Mouse (Mus musculus): Measurements from ENCODE around the gene Ghrhr. TPM values are rescaled to one million over a fixed set of nuclear protein-coding genes. Genes with fewer than 3 reads are reported as not detected.

The Ghrhr gene
- total and polyA plus RNA-seq, 3 experiments, result not detected

GRCm38 (mm10) chr6:55328179-55328578 is 47.9 kb upstream of the Ghrhr start:
- no peaks in the 10 kb centered on the region for H3K27me3 ChIP-seq (ENCODE audit: control insufficient read depth in 1 of 2, insufficient read depth in 2 of 2, low read length in 2 of 2)

GRCm38 (mm10) chr6:55331315-55331714 is 44.8 kb upstream of the Ghrhr start:
- TF ChIP-seq ZMIZ1 (IDR thresholded peaks at IDR 0.05; ENCODE audit: low read depth, low read length) (no peak), RAD21 (IDR thresholded peaks at IDR 0.05; ENCODE audit: low read depth, low read length) (no peak), NELFE (IDR thresholded peaks at IDR 0.05; ENCODE audit: low read depth, low read length) (no peak), NRF1 (IDR thresholded peaks at IDR 0.05; ENCODE audit: insufficient read depth, low read depth, low read length, poor library complexity, severe bottlenecking) (no peak), BHLHE40 (IDR thresholded peaks at IDR 0.05; ENCODE audit: borderline replicate concordance, low read depth, low read length) (no peak), ETS1 (IDR thresholded peaks at IDR 0.05; ENCODE audit: low read depth, low read length) (no peak)
- Histone ChIP-seq H3K27ac (ENCODE audit: control insufficient read depth, low read depth, low read length) (no peak overlapping the region), H3K36me3 (ENCODE audit: control insufficient read depth in 1 of 2, insufficient read depth in 2 of 2, low read length in 2 of 2) (no peaks in the 10 kb centered on the region; a peak in 1 of 4 replicates), H3K27me3 (ENCODE audit: control insufficient read depth in 1 of 2, insufficient read depth in 2 of 2, low read length in 2 of 2) (no peaks in the 10 kb centered on the region), H3K4me1 (ENCODE audit: control insufficient read depth in 1 of 2, insufficient read depth in 2 of 2, low read length in 2 of 2) (peaks cover 0 to 26% of the 10 kb centered on the region in 2 experiments; a peak in 2 of 4 replicates), H3K9me3 (replicated peaks; ENCODE audit: insufficient read depth, low read length) (no peaks in the 10 kb centered on the region), H3K9ac (ENCODE audit: control insufficient read depth, low read depth, low read length, poor library complexity, severe bottlenecking) (no peak overlapping the region), H3K79me2 (ENCODE audit: control insufficient read depth, insufficient read depth, low read length, poor library complexity) (no peaks in the 10 kb centered on the region), H3K4me3 (ENCODE audit: control insufficient read depth in 1 of 2, insufficient read depth in 1 of 2, low read depth in 2 of 2, low read length in 2 of 2) (no peak overlapping the region)
- DNase-seq (ENCODE audit: low read depth, low spot score), result no peak

More at GRCm38 (mm10) chr6:55328179-55328578, 47.9 kb upstream of the Ghrhr start:
- H3K9ac ChIP-seq (ENCODE audit: control insufficient read depth, low read depth, low read length, poor library complexity, severe bottlenecking), result no peak overlapping the region
- peaks cover 2 to 44% of the 10 kb centered on the region in 2 experiments for H3K4me1 ChIP-seq (ENCODE audit: control insufficient read depth in 1 of 2, insufficient read depth in 2 of 2, low read length in 2 of 2)
- DNase-seq (ENCODE audit: low read depth, low spot score), result no peak
- peaks cover 0 to 13% of the 10 kb centered on the region in 2 experiments; a peak in 2 of 4 replicates for H3K36me3 ChIP-seq (ENCODE audit: control insufficient read depth in 1 of 2, insufficient read depth in 2 of 2, low read length in 2 of 2)
- H3K4me3 ChIP-seq (ENCODE audit: control insufficient read depth in 1 of 2, insufficient read depth in 1 of 2, low read depth in 2 of 2, low read length in 2 of 2), result no peak overlapping the region
- no peaks in the 10 kb centered on the region for H3K9me3 ChIP-seq (replicated peaks; ENCODE audit: insufficient read depth, low read length)
- H3K79me2 ChIP-seq (ENCODE audit: control insufficient read depth, insufficient read depth, low read length, poor library complexity), result no peaks in the 10 kb centered on the region
- H3K27ac ChIP-seq (ENCODE audit: control insufficient read depth, low read depth, low read length), result no peak overlapping the region
- TF ChIP-seq RCOR1 (IDR thresholded peaks at IDR 0.05; ENCODE audit: low read depth, low read length) (no peak), MAX (IDR thresholded peaks at IDR 0.05; ENCODE audit: low read length) (no peak), POLR2A (IDR thresholded peaks at IDR 0.05; ENCODE audit: control insufficient read depth in 1 of 2, insufficient read depth in 1 of 2, low read depth in 1 of 2, low read length in 2 of 2, poor library complexity in 1 of 2) (no peak), TCF12 (IDR thresholded peaks at IDR 0.05; ENCODE audit: low read depth, low read length) (no peak)

- Histone ChIP-seq H3K4me1 (ENCODE audit: control insufficient read depth in 1 of 2, insufficient read depth in 2 of 2, low read length in 2 of 2) (peaks cover 0 to 21% of the 10 kb centered on the region in 2 experiments; a peak in 2 of 4 replicates), H3K9ac (ENCODE audit: control insufficient read depth, low read depth, low read length, poor library complexity, severe bottlenecking) (no peak overlapping the region), H3K36me3 (ENCODE audit: control insufficient read depth in 1 of 2, insufficient read depth in 2 of 2, low read length in 2 of 2) (no peaks in the 10 kb centered on the region), H3K79me2 (ENCODE audit: control insufficient read depth, insufficient read depth, low read length, poor library complexity) (no peaks in the 10 kb centered on the region), H3K27me3 (ENCODE audit: control insufficient read depth in 1 of 2, insufficient read depth in 2 of 2, low read length in 2 of 2) (no peaks in the 10 kb centered on the region), H3K27ac (ENCODE audit: control insufficient read depth, low read depth, low read length) (no peak overlapping the region), H3K4me3 (ENCODE audit: control insufficient read depth in 1 of 2, insufficient read depth in 1 of 2, low read depth in 2 of 2, low read length in 2 of 2) (no peak overlapping the region), H3K9me3 (replicated peaks; ENCODE audit: insufficient read depth, low read length) (no peaks in the 10 kb centered on the region)
- no peak for DNase-seq (ENCODE audit: low read depth, low spot score)
- no peak for TF ChIP-seq USF1 (IDR thresholded peaks at IDR 0.05; ENCODE audit: low read depth, low read length)
- no peak for TF ChIP-seq POLR2AphosphoS2 (IDR thresholded peaks at IDR 0.05; ENCODE audit: low read length)
- TF ChIP-seq NELFE (IDR thresholded peaks at IDR 0.05; ENCODE audit: low read depth, low read length), result no peak
- no peak for TF ChIP-seq UBTF (IDR thresholded peaks at IDR 0.05; ENCODE audit: borderline replicate concordance, insufficient read depth, low read depth, low read length)
- TF ChIP-seq MEF2A (IDR thresholded peaks at IDR 0.05; ENCODE audit: extremely low read depth, insufficient replicate concordance, low read depth, low read length, poor library complexity, severe bottlenecking), result no peak
- TF ChIP-seq POLR2A (IDR thresholded peaks at IDR 0.05; ENCODE audit: control insufficient read depth in 1 of 2, insufficient read depth in 1 of 2, low read depth in 1 of 2, low read length in 2 of 2, poor library complexity in 1 of 2), result no peak
- TF ChIP-seq MYB (IDR thresholded peaks at IDR 0.05; ENCODE audit: low read depth, low read length), result no peak
- TF ChIP-seq TBP (IDR thresholded peaks at IDR 0.05; ENCODE audit: low read depth, low read length), result no peak
- no peak for TF ChIP-seq ETS1 (IDR thresholded peaks at IDR 0.05; ENCODE audit: low read depth, low read length)
- no peak for TF ChIP-seq POLR2AphosphoS5 (IDR thresholded peaks at IDR 0.05; ENCODE audit: borderline replicate concordance, low read depth, low read length)
These were observed 43.9 kb upstream of the Ghrhr start for GRCm38 (mm10) chr6:55332100-55332772.
